Mouse (Mus musculus): ENCODE measurements around the gene Syngr3.

- no peak for TF ChIP-seq CTCF (IDR thresholded peaks at IDR 0.05; ENCODE audit: control insufficient read depth, insufficient read depth, low read length)
- TF ChIP-seq POLR2A (IDR thresholded peaks at IDR 0.05; ENCODE audit: borderline replicate concordance, control insufficient read depth, low read depth, low read length), result no peak
These were observed 42.6 kb upstream of the Syngr3 start for GRCm38 (mm10) chr17:24732233-24732935.
